Mouse (Mus musculus): ENCODE data around the gene Rpsa.
"Not testable (repeated sequence)": the region's sequence is repeated elsewhere in the genome, so short reads cannot be mapped to it uniquely, and the experiment has no call there.

Rpsa gene

DNA sequence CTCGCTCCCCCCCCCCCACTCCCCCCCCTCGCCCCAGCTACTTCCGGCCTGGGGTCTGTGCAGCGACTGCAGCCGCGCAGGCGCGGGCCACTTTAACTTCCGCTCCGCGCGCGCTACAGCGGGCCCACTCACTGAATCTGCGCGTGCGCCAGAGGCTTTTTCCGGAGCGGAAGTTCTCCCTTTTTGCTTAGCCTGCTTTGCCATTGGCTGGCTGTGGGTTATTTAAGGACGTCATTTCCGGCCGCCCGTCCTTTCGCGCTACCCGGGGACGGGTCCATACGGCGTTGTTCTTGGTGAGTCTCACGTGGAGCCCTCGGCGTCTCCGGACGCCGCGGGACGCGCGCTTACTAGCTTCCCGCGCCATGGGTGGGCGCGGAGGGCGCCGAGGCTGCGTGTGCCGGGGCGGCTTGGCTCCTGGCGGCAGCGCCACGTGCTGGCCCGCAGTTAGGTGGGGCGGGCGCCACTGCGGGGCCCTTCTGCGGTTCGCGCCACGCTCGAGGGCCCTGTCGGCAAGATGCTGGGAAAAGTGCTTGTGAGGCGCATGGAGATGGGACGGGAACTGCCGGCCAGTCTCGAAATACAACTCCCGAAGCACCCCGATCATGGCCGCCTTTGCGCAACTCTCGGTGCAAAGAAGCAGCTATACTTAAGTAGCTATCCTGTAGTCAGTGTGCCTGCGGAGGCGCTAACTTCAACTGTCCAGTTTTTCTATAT, at the start of gene Rpsa:
TSS of gene Rpsa (plus strand) at position 152 of the 714 bp plus-strand sequence.
- DNase-seq: peak; percentile 97

DNA sequence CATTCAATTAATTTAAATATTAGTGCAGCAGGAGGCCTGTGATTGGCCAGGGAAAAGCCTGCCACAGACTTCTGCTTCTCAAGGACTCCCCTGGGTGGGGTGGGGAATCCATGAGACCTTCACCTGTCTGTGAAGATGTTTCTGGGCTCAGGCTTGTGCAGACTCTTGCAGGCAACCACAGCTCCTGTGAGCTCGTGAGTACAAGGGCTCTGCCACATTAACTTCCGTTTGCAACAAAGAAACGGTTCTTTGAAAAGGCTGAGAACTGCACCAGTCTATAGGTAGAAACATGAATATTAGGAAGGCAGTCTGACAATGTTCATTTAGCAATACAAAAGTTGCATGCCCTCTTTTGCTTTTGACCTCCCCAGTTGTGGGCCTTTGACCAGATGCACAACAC, 49.2 kb upstream of the Rpsa start:
- no peak for DNase-seq

DNA sequence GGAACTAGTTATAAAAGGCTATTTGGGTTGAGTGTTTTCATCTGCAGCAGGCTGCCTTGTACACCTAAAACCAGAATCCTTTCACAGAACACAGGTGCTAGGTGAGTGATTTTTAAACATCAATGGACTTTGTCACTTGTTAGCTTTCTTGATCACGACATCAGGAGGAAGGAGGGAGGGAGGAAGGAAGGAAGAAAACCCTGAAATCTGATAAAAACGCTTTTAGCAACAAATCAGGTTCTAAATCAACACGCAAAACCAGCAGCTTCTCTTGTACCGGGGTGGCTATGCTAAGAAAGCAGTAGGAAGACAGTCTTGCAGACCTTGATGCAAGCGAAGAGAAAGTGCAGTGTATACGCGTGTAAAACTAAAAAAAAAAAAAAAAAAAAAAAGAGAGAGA, 47.6 kb upstream of the Rpsa start:
- DNase-seq: no peak

DNA sequence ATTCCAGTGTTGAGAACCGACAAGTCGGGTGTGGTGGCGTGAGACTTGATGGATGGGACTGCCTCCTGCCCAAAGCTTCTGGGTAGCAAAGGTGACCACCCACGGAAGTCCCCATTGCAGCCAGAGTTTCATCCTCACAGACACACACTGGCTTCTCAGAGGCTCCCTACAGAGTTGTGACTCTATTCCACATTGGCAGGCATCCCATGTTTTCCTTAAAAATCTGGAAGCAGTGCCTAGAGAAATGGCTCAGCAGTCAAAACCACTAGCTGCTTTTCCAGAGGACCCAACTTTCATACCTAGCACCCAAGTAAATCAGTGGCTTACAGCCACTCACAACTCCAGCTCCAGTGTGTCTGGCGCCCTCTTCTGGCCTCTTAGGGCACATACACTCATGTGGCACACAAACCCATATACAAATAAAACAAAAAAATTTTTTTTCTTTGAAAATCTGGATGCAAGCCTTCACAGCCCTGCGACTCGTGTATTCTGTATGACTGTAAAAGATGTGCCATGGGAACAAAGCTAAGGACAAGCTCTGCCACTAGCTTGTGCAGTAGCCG, 46.9 kb upstream of the Rpsa start:
- DNase-seq: peak; percentile 27

DNA sequence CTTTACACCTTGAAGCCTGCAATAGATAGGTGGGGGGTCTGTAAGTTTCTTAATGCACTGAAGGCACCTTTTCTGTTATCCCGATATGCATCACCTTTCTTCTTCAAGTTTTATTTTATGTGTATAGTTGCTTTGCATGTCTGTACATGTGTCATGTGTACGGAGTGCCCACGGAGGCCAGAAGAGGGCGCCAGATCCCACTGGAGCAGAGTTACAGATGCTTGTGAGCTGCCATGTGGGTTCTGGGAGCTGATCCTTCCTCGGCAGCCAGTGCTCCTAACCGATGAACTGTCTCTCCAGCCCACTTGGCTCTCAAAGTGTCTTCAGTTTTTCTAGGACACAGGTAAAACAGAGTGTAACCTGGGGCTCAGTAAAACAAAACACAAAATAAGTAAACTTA, 46.2 kb upstream of the Rpsa start:
- DNase-seq: no peak

DNA sequence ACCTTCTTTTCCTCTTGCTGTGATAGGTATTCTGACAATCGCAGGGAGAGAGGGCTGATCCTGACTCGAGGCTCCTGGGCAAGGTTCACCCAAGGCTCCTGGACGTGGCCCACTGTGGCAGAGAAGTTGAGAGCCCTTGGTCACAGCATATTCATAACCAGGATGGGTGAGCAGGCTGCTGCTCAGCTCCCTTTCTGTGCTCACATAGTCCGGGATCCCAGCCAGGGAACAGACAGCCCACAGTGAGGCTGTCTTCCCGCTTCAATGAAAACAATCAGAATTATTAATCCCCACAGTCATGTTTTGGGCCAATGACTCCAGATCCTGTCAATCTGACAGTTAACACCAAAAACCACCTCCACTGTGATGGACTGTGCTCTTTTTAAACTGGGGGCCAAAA, 45.5 kb upstream of the Rpsa start:
- peak; percentile 29 for DNase-seq

DNA sequence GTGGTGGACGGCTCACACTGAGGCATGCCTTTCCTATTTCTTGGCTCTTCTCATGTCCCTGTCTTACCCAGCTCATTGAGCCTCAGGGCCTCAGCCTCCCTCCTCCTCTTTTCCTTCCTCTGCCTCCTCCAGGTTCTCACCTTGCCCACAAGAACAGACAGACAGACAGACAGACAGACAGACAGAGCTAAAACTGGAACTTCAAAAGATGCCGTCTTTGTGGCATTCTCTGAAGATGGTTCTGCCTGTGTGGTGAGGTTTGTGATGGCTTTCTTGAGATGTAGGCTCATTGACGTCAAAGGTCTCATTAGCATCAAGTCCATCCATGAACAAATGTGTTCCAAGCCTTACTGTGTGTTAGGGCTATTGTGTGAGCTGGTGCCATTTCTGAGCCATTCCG, 44.8 kb upstream of the Rpsa start:
- no peak for DNase-seq

DNA sequence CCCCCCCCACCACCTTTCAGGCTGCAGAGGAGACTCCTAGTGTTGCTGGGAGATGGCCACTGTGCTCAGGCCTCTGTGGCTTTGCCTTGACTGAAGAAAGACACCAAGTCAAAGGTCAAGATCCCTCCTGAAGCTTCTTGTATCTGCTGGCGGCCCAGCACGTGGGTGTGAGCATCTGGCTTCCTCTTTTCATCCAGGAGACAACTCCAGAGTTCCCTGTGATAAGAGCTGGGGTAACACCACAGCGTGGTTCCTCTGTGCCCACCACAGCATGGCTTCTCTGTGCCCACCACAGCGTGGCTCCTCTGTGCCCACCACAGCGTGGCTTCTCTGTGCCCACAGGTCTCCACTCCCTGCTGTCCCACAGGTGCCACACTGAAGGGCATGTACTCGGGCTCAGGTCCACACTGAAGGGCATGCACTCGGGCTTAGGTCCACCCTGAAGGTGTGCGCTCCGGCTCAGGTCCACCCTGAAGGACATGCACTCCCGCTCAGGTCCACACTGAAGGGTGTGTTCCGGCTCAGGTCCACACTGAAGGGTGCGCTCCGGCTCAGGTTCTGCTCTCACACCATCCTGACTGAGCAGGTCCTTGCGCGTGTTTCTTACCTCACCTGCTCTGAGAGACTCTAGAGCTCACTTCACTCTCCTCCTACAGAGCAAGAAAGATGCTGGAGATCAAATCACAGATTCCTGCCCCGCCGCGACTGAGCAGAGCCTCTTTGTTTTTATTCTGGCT, 44.2 kb upstream of the Rpsa start:
- no peak for DNase-seq

DNA sequence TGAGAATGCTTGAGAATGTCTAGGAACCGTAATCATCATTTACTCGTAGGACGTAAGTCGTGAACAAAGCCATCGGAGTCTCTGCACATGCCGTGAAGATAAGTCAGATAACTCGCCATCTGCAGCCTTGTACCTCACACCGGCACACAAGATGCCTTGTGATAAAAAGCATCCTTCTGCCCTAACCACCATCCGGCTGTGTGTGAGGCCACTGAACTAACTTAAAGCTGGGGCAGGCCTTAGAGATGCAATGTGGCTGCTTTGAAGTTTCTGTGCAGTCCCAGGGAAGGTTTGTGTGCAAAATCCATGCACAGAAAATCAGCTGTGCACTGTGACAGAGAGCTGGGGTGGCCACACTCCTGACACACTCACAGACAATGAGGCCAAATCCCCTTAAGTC, 43.1 kb upstream of the Rpsa start:
- DNase-seq: no peak

DNA sequence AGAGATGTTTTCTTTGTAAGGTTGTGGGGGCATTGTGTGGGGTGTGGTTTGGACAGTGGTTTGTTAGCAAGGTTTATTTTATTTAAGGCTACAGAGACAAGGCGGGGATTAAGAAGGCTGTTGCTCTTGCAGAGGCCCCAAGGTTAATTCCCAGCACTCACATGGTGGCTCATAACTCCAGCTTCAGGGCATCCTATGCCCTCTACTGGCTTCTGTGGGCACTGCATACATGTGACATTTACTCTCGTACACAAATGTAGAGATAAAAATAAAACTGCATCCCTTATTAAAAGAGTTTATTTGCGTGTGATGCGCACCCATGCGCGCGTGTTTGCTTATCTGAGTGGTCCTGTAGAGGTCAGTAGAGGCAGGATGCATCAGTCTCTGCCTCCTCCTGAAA, 38.4 kb upstream of the Rpsa start:
- DNase-seq: no peak

DNA sequence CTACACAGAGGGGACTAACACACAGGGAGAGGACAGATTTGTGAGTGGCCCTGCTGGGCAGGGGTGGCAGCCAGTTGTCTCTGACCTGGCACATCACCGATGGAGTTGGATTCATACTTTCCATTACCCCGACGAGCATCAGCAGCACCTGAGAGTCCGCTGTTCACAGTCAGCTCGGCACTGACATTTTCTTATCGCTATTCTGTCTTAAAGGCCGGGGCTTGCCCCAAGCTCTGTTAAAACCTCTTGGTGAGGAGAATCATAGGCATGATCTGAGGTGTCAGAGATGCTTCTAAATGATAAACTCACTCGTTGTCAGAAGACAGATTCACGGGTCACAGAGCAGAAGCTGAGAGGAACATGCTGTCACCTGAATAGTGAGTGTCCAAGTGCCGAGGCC, 36.4 kb upstream of the Rpsa start:
- DNase-seq: no peak

DNA sequence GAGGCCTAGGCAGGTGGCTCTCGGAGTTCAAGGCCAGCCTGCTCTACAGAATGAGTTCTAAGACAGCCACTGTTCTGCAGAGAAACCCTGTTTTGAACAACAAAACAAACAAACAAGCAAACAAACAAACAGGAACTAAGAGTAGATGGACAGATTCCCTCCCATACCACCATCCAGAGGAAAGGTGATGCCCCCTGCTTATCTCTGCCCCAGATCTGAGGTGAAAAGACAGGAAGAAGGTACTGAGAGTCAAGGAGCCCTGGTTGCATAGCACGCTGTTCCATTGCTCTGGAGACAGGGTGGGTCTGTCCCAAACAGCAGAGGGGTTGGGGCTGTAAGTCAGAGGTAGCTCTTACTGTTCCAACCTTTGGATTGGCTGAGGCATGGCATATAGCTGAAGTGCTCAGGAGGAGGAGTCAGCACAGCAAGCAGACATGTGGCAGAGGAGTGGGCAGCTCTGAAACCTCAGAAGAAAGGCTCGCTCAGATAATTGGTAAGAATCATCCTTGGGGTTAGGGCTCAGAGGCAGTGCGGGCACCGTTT, 35.7 kb upstream of the Rpsa start, which contains the start of gene Ccr8:
TSS of gene Ccr8 (plus strand) at position 419 of the 543 bp plus-strand sequence.
- no peak for DNase-seq

DNA sequence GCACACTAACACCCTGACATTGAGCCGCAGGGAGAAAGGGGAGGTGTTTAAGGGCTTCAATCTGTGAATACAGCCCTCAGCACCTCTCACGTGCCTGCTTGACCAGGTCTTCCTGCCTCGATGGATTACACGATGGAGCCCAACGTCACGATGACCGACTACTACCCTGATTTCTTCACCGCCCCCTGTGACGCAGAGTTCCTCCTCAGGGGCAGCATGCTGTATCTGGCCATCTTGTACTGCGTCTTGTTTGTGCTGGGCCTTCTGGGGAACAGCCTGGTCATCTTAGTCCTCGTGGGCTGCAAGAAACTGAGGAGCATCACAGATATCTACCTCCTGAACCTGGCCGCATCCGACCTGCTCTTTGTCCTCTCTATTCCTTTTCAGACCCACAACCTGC, 33.8 kb upstream of the Rpsa start:
- DNase-seq: no peak

DNA sequence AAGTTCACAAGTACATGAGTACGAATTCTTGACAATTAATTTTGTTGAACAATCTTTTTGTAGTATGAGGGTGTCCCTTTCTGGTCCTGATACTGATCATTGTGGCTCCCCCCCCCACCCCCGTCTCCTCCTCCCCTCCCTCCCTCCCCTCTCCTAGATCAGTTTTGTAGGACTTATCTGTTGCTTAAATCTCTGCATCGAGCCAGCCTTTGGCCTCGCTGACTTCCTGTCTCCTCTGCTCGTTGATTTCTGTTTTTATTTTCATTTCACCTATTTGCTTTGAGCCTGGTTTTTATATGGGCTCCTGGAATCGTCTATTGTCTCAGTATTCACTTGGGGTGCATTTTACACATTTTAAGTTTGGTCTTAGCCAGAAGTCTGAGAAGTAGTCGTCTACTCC, 31.6 kb upstream of the Rpsa start:
- no peak for DNase-seq

DNA sequence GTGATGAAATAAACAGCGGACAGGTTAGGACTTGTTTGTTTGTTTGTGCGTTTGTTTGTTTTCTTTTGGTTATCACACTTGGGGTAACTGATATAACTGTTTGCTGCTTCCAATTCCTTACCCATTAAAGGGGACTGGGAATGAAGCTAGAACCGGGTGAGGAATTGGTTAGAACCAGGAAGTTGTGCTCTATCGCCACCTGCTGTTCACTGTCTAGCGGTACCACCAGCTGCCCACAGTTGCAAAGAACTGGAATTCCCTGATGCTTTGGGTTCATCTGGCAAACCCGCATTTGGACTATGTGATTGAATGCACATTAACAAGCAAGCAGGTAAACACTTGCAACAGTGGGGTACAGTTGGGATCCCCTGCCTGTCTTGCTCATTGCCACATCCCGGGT, 28.8 kb upstream of the Rpsa start:
- peak; percentile 77 for DNase-seq

DNA sequence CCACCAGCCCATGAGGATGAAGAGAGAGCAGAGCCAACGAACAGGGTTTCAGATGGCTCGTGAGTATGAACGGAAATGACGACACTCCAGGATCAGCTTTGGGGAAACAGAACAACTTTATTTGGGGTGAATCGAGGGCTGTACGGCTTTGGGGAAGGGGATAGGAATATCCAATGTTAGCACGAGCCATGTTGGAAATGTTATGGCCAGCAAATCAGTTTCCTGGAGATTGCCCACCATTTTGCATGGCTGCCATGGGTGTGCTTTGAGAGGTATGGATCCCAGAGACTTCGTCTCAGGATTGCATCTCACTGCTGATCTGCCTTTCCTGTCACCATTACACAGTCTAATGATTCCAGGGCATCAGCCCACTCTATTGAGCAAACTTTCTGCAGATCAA, 28.2 kb upstream of the Rpsa start:
- no peak for DNase-seq

DNA sequence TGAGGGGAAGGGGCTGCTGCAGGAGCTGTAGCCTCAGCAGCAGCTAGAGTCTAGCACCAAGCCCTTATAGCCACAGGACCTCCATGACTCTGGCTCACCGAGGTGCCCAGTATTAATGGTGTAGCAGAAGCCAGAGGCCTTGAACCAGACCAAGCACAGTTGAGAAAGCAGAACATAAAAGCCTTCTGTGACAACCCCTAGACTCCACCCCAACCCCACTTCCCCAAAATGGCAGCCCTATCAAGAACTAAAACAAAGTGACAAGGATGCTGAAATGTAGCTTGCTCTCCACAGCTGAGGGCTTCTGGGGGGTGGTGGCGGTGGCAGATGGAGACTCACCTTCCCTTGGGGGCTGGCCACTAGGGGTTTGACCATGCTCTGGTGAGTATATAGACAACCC, 26.3 kb upstream of the Rpsa start:
- no peak for DNase-seq

DNA sequence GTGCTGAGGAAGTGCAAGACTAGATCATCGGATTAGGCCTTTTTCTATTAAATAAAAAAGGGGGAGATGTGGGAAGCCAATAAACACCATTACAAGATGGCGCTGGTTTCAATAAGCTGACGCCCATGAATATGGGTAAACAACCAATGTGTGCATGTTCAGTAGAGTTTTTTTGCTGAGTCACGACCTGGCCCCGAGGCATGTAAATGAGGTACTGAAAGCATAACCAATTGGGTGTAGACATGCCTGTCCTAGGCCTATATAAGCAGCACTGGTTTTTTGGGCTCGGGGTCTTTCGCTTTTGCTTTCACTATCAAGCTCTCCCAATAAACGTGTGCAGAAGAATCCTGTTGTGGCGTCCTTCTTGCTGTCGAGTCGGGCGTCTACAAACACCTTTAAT, 18.5 kb upstream of the Rpsa start:
- DNase-seq: not testable (repeated sequence)

DNA sequence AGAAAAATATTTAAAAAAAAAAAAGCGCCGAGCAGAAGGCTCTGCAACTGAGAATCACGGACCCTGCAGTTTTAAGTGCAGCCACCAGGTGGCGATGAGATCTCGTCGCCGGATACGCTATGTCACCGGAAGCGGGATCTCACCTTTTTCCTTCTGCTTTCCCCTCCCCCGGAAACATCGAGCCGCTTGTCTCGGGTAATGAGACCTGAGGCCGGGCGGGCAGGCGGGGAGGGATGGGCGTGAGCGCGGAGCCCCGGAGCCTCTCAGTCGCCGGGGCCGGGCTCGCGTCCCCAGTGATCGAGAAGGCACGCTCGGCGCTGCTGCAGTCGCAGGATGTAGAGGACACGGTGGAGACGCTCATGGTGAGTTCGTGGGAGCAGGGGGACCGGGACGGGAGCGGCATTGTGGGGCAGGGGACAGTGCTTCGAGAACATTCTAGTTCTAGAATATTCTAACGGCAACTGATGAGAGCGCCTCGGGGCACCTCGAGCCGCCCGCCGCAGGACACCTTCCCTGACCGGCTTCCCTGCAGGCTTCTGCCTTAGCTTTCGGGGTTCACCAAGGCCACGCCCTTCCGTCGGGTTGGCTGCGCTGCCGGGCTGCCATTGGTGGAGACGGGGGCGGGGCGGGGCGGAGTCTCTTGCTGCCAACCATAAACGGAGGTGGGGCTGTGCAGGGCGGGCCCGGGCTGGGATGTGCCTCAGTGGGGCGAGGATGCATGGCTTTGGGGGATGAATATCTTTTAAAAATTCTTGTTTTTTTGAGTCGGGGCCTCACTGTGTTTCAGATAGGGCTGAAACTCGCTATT, 17.1 kb upstream of the Rpsa start, which contains the start of gene Slc25a38:
TSS of gene Slc25a38 (plus strand) at position 164 of the 808 bp plus-strand sequence.
- peak; percentile 97 for DNase-seq

DNA sequence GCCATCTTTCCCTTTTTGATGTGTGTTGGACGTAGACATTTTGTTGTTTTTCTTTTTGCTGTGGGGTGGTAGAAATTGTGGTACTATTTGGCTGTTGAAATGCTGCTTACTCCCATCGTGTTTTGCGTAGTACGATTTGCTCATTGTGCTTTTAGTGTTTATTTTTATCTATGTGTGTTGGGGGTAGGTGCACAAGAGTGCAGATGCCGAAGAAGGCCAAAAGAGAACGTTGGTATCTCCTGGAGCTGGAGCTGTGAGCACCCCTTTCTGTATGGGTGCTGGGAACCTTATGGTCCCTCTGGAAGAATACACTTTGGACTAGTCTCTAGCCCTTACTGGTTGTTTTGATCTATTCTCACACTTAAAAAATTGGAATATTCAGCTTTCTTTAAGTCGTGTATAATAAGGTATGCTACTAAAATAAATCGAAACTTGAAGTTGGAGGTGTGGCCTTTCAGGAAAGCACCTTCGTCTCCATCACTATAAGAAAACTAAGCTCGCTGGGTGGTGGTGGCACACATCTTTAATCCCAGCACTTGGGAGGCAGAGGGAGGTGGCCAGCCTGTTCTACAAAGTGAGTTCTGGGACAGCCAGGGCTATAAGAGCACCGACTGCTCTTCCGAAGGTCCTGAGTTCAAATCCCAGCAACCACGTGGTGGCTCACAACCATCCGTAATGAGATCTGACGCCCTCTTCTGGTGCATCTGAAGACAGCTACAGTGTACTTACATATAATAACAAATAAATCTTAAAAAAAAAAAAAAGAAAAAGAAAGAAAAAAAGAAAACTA, 16.1 kb upstream of the Rpsa start:
- no peak for DNase-seq

DNA sequence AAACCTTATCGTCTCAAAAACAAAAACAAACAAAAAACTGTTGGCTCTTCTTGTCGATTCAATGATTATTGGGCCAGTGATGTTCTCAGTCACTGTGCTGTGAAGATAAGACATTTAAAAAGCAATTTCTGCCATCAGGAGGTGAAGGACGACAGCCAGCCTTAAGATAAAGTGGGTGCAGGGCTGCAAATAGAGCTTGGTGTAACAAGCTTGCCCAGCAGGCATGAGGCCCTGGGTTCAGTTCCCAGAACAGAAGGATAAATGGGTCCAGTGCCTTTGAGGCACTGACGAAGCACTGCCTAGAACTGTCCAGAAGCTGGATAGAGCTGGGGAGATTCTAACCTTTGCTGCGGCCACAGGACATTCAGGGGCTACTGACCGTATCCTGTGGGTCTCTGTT, 15.0 kb upstream of the Rpsa start:
- DNase-seq: no peak

DNA sequence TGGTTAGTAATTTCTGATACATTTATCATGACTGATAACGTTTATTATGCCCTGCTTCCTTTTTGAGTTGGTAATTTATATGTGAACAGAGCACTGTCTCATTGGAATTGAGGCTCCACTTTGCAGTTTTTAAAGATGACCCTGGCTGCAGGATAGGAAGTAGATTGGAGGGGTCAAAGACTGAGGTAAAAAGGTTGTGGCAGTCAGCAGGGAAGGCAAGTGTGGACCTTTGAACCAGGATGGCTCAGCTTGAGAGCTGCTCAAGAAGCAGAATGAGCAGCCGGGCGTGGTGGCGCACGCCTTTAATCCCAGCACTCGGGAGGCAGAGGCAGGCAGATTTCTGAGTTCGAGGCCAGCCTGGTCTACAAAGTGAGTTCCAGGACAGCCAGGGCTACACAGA, 14.0 kb upstream of the Rpsa start:
- DNase-seq: no peak

Measured in right cerebral cortex, postnatal 14 days (tissue).